Comparison of ENCODE assay signal across 24 mouse cellular contexts in the genomic region with DNA sequence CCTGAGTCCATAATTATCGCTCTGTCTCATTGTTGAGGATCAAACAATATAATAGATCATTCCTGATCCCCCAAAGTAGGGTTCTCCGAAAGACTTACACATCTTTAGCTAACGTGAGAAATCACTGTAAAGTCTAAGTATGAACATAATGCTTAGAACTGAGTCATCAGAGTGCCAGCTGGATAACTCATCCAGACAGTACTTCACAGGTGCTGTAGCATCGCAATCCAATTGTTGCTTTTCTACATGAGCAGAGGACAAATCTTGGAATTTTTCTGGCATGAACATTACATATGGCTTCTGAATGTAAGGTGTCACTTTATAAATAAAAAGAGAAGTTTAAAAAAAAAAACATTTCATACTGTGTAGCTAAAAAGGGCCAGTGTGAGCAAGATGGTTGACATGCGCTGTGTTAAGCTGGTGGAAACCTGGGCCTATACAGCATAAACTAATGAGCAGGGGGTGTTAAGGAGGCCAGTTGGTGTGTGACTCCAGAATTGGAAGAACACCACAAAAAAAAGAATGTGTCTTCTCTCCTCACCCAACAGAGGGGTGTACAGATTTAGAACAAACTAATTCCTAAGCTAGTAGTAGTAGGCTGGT.
DNase-seq lines count a peak whose midpoint lies in the region; ATAC-seq lines count a peak whose summit lies in the region.
"Had no signal": no experiment of that assay in that cellular context is flagged by ENCODE, and none has a peak within 500 bp of the region (broad histone marks: within the 10 kb centered on the region; RNA-seq: fewer than 3 reads in every experiment).

No protein-coding gene starts in this region.

- no peak for ATAC-seq in activated CD4-positive, CD25-positive, alpha-beta regulatory T cell, adult 4 months
- ATAC-seq: CD4-positive, CD25-positive, alpha-beta regulatory T cell, adult 4 months; forebrain, embryonic 14.5 days; intestine, embryonic 16.5 days; midbrain, embryonic 13.5 days had no signal

- DNase-seq in layer of hippocampus, adult 11-12 months (ENCODE audit: low spot score): peak; percentile 37
- no peak for DNase-seq in layer of hippocampus, adult 9-10 months (ENCODE audit: low spot score)
- DNase-seq in right cerebral cortex, adult 18-20 months: peak; percentile 31
- DNase-seq in right cerebral cortex, postnatal 4 days: no peak
- peak; percentile 23 to 47 for DNase-seq in left cerebral cortex, adult 9 months (ENCODE audit: low spot score in 2 of 2)
- peak; percentile 16 to 38 for DNase-seq in right cerebral cortex, postnatal 36 days (ENCODE audit: low spot score in 2 of 2)
- no peak for DNase-seq in cerebellum, postnatal 14 days
- DNase-seq: adrenal gland, adult 2 months; adrenal gland, postnatal 36 days; cerebellum, adult 9-10 months; embryo, embryonic 11 days; gastrocnemius, postnatal 25 days; heart, adult 18-20 months; heart, postnatal 4 days; kidney, adult 9 months; kidney, postnatal 14 days; liver; lung, adult 2 months; lung, postnatal 10 days had no signal

Comparison
In these comparisons a context has a peak if more than half of its experiments do, and no peak if none do; other contexts are left out.
1. DNase-seq: peak in layer of hippocampus, adult 11-12 months (single experiment), right cerebral cortex, adult 18-20 months (single experiment), left cerebral cortex, adult 9 months (2 of 2) and right cerebral cortex, postnatal 36 days (2 of 2); none in layer of hippocampus, adult 9-10 months (single experiment), right cerebral cortex, postnatal 4 days (single experiment) and cerebellum, postnatal 14 days (0 of 2).